Mouse (Mus musculus) spleen, adult 18-20 months (tissue): Measurements from ENCODE around the gene Rev1.
"Not testable (repeated sequence)": the region's sequence is repeated elsewhere in the genome, so short reads cannot be mapped to it uniquely, and the experiment has no call there.

Experiments used
- DNase-seq, 2 experiments: peaks; one replicate each; pipeline ENCODE4 v3.0.0; 2022; ENCODE audit warnings: mixed read lengths in 2 of 2

Rev1 gene

GRCm38 (mm10) chr1:38062156-38062555, 67.4 kb downstream of the Rev1 start:
- DNase-seq = not testable (repeated sequence)

- DNase-seq = no peak
These were observed 71.2 kb downstream of the Rev1 start for GRCm38 (mm10) chr1:38058417-38058816.

- no peak for DNase-seq
These were observed 74.4 kb downstream of the Rev1 start for GRCm38 (mm10) chr1:38055176-38055575.

GRCm38 (mm10) chr1:38049562-38049961, 80.0 kb downstream of the Rev1 start:
- DNase-seq = no peak

- DNase-seq = no peak
These were observed 81.5 kb downstream of the Rev1 start for GRCm38 (mm10) chr1:38048121-38048520.

- DNase-seq = no peak
These were observed 90.7 kb downstream of the Rev1 start for GRCm38 (mm10) chr1:38038898-38039297.

GRCm38 (mm10) chr1:38037375-38037774, 92.2 kb downstream of the Rev1 start:
- DNase-seq = no peak

GRCm38 (mm10) chr1:38035521-38035920, 94.1 kb downstream of the Rev1 start:
- no peak for DNase-seq

GRCm38 (mm10) chr1:38031391-38031790, 98.2 kb downstream of the Rev1 start:
- DNase-seq = no peak

GRCm38 (mm10) chr1:38027301-38027700, 102.3 kb downstream of the Rev1 start:
- no peak for DNase-seq

- no peak for DNase-seq
These were observed 114.9 kb downstream of the Rev1 start for GRCm38 (mm10) chr1:38014551-38015203.

GRCm38 (mm10) chr1:38012509-38012908, 117.1 kb downstream of the Rev1 start:
- DNase-seq = no peak

- peak; percentile 23 to 28 for DNase-seq
These were observed 117.5 kb downstream of the Rev1 start for GRCm38 (mm10) chr1:38012104-38012503.

- DNase-seq = no peak
These were observed 118.0 kb downstream of the Rev1 start for GRCm38 (mm10) chr1:38011647-38012046.

- no peak for DNase-seq
These were observed 122.9 kb downstream of the Rev1 start for GRCm38 (mm10) chr1:38006741-38007140.

GRCm38 (mm10) chr1:38003046-38003445, 126.6 kb downstream of the Rev1 start:
- no peak for DNase-seq
